Mouse (Mus musculus): Measurements from ENCODE around the gene Slc23a2.

The Slc23a2 gene

GRCm38 (mm10) chr2:132144971-132145691 is at the start of gene Slc23a2:
Slc23a2 (minus strand) TSS chr2:132145108.
- in situ Hi-C loops (cut with MboI, MseI) = no loop called here

DNA sequence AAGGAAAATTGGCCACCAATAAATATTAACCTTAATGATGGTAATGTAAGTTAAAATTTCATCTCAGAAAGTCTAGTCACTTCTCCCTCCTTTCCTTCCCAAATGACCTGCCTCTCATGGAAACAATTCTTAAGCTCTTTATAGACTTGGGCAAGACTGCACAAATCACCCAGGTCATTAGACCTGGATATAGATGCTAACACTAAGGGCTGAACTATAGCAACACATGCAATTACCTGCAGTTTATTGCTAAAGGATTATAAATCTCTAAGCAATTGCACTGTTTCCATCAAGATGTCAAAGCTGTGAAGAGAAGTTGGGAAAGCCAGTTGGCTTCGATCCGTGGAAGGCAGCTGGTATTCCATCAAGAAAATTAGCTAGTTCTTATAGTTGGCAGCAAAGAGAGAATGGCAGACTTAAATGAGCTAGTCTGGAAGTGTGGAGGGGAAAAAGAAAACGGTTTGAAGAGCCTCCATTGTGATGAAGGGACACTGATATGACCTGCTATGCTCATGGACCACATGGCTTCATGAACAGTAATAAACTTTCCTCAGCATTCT is 45.8 kb upstream of the Slc23a2 start:
- in situ Hi-C loops (cut with MboI, MseI) = no loop called here

GRCm38 (mm10) chr2:132183874-132184273 is 39.0 kb upstream of the Slc23a2 start:
- in situ Hi-C loops (cut with MboI, MseI) = no loop called here

- in situ Hi-C loops (cut with MboI, MseI) = no loop called here
Observed at GRCm38 (mm10) chr2:132180463-132181205, 35.7 kb upstream of the Slc23a2 start.

DNA sequence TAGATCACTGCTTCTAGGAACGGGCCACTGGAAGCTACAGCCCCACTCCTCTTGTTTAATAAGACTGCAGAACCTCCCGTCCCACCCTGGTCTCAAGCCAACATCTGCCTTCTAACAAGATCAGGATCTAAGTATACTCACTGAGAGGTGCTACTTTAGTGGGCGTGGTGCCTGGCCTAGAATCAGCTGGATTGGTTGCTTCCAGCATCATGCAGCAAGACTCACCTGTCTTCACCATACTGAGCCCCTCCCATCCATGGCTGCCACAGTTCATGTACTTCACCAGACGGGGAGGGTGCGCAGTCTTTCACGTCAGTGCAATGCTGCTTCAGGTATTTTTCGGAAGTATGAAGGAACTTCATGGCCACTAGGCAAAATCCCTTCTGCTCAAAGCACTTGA is 34.5 kb upstream of the Slc23a2 start:
- in situ Hi-C loops (cut with MboI, MseI) = no loop called here

GRCm38 (mm10) chr2:132177406-132177805 is 32.5 kb upstream of the Slc23a2 start:
- in situ Hi-C loops (cut with MboI, MseI) = no loop called here

DNA sequence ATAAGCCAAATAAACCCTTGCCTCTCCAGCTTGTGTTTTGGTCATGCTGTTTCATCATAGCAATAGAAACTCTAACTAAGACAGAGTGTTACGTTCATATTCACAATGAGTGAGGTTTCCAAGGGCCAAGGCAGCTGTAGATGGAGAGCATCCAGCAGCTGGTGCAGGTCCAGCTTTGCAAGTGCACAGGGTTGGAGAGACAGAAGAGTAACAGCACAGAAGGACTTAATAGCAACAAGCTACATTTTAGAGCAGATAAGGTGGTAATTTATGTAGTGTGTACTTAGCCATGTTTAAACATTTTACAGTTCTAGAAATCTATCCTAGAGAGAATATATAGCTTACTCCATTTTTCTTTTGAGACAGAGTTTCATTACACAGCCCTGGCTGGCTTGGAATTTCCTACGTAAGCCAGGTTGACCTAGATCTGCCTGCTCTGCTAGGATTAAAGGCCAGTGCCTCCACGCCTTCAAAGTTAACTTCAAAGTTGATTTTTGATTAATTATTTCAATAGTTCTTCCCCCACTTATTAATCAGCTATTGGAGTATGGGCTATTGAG is 31.5 kb upstream of the Slc23a2 start:
- in situ Hi-C loops (cut with MboI, MseI) = no loop called here

- in situ Hi-C loops (cut with MboI, MseI) = loop anchor here (5.0 kb wide), 1 partner anchor 522 kb away; no protein-coding TSS in a partner anchor
Observed at GRCm38 (mm10) chr2:132174048-132174447, 29.1 kb upstream of the Slc23a2 start.

- in situ Hi-C loops (cut with MboI, MseI) = loop anchor here (5.0 kb wide), 1 partner anchor 520 kb away; no protein-coding TSS in a partner anchor
Observed at GRCm38 (mm10) chr2:132171939-132172338, 27.0 kb upstream of the Slc23a2 start.

- in situ Hi-C loops (cut with MboI, MseI) = no loop called here
Observed at GRCm38 (mm10) chr2:132169150-132169549, 24.2 kb upstream of the Slc23a2 start.

- in situ Hi-C loops (cut with MboI, MseI) = no loop called here
Observed at GRCm38 (mm10) chr2:132163626-132164025, 18.7 kb upstream of the Slc23a2 start.

DNA sequence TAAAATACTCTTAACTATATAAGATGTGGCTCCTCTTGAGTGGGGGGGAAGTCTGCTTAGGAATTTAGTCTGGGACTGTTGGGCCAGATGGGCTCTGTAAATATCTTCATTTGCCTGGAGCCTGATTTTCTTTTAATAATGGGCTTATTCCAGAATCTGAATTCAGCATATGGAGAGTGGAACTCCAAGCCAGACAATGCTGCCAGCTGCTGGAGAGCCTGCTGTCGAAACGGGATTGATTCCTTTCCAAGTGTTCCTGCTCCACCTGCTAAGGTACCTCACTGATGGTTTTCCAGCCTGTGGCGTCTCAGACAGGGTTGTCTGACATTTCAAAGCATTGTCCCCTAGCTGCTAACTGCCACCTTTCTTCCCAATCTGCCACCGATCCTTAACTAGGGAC is 12.6 kb upstream of the Slc23a2 start:
- in situ Hi-C loops (cut with MboI, MseI) = no loop called here

- in situ Hi-C loops (cut with MboI, MseI) = no loop called here
Observed at GRCm38 (mm10) chr2:132152670-132153069, 7.8 kb upstream of the Slc23a2 start.

GRCm38 (mm10) chr2:132151592-132151991 is 6.7 kb upstream of the Slc23a2 start:
- in situ Hi-C loops (cut with MboI, MseI) = no loop called here

DNA sequence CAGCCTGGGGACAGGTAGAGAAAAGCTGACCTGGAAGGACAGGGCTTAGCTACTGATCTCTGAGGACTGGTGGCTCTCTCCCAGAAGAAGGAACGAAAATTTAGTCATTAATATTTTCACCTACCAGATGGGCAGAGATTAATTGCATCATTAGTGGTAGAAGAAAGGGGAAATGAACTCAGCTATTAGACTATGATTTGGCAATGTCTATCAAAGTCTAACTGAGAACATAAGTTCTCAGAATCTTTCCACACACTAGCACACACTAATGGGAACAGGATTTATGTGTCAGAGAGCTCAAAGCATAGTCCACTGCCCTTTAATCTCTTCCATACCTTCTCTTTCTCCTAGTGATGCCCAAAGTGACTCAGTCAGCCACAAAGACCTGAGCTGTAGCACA is 6.0 kb upstream of the Slc23a2 start:
- in situ Hi-C loops (cut with MboI, MseI) = no loop called here

DNA sequence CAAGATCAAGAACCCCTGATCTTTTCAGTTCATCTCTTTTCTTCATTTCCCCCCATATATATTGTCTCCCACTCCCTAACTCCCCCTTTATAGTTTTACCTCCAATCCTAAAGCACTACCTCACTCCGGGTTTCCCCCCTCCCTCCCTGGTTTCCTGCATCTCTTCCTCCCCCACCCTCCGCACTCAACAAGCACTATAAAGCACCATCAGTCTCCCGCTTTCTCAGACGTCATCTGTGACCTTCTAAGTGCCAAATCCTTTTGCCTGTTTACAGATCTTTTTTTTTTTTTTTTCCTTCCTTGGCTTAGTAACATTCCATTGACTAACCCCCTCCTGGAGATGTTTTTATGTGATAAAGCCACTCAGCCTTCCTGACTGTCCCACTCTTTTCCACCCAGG is 1.6 kb upstream of the Slc23a2 start:
- in situ Hi-C loops (cut with MboI, MseI) = no loop called here

DNA sequence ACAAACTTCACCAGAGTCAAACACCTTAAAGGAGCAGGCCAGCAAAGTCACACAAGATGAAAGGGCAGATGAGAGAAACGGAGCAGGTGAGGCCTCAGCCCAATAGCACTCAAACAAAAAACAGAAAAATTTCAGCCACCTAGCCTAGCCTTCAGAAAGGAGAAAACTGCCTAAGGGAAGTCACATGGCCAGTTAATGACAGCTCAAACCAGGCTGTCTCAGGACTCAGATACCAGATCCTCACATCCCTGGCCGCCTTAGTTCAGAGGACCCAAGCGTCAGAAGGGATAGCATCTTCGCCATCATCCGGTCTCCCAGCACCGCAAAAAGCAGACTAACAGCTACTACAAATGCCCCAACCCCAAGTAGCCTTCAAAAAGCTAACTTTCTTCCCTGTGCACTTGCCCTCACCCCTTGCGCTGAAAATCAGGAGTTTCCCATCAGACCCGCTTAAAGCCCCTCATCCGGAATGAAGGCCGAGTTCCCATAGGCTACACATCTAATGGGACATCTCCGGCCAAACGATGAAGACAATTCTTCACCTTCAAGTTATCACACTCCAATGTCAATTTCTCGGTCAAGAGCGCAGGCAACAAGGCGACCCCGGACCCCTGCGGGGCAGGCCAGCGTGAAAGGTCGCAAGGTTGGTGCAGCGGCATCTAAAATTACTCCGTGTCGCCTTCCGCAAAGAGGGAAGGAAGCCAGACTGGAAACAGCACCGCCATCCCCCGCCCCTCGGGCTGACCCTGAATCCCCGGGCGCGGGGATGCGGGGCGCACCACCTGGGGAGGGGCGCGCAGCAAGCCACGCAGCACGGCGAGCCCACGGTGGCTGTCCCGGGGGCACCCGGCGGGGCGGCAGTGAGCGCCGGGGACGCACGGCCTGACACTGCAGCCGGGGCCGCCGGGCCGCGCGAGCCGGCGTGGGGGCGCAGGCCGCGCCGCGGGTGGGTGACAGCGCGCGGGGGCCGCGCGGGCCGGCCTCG is 673 bp downstream of the Slc23a2 start:
- in situ Hi-C loops (cut with MboI, MseI) = no loop called here

DNA sequence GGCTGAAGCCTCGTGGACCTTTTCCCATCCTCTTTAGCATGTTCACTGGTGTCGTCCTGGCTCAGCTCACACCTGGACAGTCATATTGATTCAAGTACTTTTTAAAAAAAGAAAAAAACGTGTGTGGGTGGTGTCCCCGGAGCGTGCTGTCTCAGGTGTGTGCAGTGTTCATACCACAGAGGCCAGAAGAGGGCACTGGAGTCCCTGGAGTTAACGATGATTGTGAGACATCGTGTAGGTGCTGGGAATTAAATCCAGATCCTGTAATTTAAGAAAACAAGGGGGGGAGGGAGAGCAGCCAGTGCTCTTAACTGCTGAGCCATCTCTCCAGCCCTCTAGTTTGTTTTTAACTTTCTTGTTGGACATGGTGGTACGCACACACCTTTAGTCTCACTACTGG is 2.3 kb downstream of the Slc23a2 start:
- in situ Hi-C loops (cut with MboI, MseI) = no loop called here

DNA sequence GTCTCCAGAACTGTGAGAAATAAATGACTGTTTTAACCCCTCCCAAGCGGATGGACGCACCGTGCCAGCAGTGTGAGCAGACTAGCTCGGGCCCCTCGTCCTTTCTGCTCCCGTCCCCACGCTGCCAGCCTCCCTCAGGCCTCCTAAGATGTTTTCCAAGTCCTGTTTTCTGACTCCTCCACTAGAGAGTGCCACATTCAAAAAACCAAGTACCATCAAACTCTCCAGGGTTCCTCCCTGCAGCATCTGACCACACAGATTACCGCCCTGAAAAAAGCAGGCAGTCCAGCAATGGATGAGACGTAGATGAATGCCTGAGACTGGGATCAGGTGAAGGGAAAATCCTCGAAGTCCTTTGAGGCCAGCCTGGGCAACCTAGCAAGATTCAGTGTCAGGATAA is 4.4 kb downstream of the Slc23a2 start:
- in situ Hi-C loops (cut with MboI, MseI) = no loop called here

- in situ Hi-C loops (cut with MboI, MseI) = loop anchor here (5.0 kb wide), 1 partner anchor 108 kb away; the partner anchor contains the start of gene Tmem230
Observed at GRCm38 (mm10) chr2:132139099-132139498, 5.8 kb downstream of the Slc23a2 start.

Data from T-helper 2 cell (primary cell).